Mouse (Mus musculus): ENCODE data around the gene Dars. TPM values are rescaled to one million over a fixed set of nuclear protein-coding genes. Genes with fewer than 3 reads are reported as not detected.

Gene Dars
- polyA plus RNA-seq, 1 experiment: 23.8 TPM

- H3K27me3 ChIP-seq (ENCODE audit: control insufficient read depth, insufficient read depth, low read length): no peaks in the 10 kb centered on the region
- no peaks in the 10 kb centered on the region for H3K4me1 ChIP-seq (ENCODE audit: control insufficient read depth, insufficient read depth, low read length)
- H3K36me3 ChIP-seq (ENCODE audit: control insufficient read depth, insufficient read depth, low read length): no peaks in the 10 kb centered on the region; the same call in 1 of the 2 replicates
- no peak overlapping the region for H3K4me3 ChIP-seq (ENCODE audit: control insufficient read depth, low read depth, low read length)
- no peak overlapping the region for H3K27ac ChIP-seq (ENCODE audit: control insufficient read depth, insufficient read depth, low read depth, low read length)
- TF ChIP-seq CTCF (IDR thresholded peaks at IDR 0.05; ENCODE audit: control insufficient read depth, insufficient read depth, insufficient replicate concordance, low read depth, low read length) (no peak), POLR2A (IDR thresholded peaks at IDR 0.05; ENCODE audit: control insufficient read depth, low read depth, low read length) (no peak)
Observed at GRCm38 (mm10) chr1:128314665-128315064, 102.5 kb downstream of the Dars start.

Other genes with a start within 250 kb of the Dars start
- 25.3 and 25.6 TPM in 2 replicates for gene Ubxn4, start 173.4 kb downstream of the Dars start, polyA plus RNA-seq (2012; rRNA removed)
- gene Lct, start 89.0 kb downstream of the Dars start, polyA plus RNA-seq (2012; rRNA removed): 0.57 and 0.63 TPM in 2 replicates
- gene Mcm6, start 57.7 kb downstream of the Dars start, polyA plus RNA-seq (2012; rRNA removed): 6.8 and 9.0 TPM in 2 replicates
- 8.7 and 11.1 TPM in 2 replicates for gene Cxcr4, start 174.9 kb upstream of the Dars start, polyA plus RNA-seq (2012; rRNA removed)

All from testis, adult 2 months (tissue).